Mouse (Mus musculus): ENCODE results near the gene Gm12355.

- TF ChIP-seq CTCF (IDR thresholded peaks at IDR 0.05; ENCODE audit: extremely low read depth, insufficient read length, insufficient replicate concordance, low read depth, low read length) = no peak
- TF ChIP-seq POLR2A (IDR thresholded peaks at IDR 0.05; ENCODE audit: low read depth, low read length) = no peak
These were observed 21.5 kb downstream of the Gm12355 start for GRCm38 (mm10) chr11:98603953-98604352.

Measured in small intestine, adult 2 months (tissue).